Mouse (Mus musculus) urinary bladder, adult 18-20 months (tissue): ENCODE measurements around the gene Olfr1326-ps1.

Experiments used
- DNase-seq, 2 experiments: peaks; one replicate each; pipeline ENCODE4 v3.0.0; 2022; ENCODE audit warnings: low spot score in 2 of 2, mixed read lengths in 2 of 2

Olfr1326-ps1 gene

GRCm38 (mm10) chrX:74574788-74575187 is at the start of gene Olfr1326-ps1:
Gene Olfr1326-ps1 (minus strand): TSS chrX:74574888.
- no peak for DNase-seq

GRCm38 (mm10) chrX:74592379-74592778 is 17.7 kb upstream of the Olfr1326-ps1 start, which contains the start of gene Olfr1325:
Gene Olfr1325 (plus strand): TSS chrX:74592679.
- no peak for DNase-seq
